Mouse (Mus musculus) cerebellum, adult 2 months (tissue): ENCODE results near the gene Rps16.

Source experiments
- CTCF ChIP-seq: fragments of 200-500 bp; IDR thresholded peaks from 2 replicates; pipeline ENCODE4 v1.5.1; 2011; ENCODE audit warnings: low read depth, mild to moderate bottlenecking, control low read depth, low read length, moderate library complexity, borderline replicate concordance; ENCODE audit not compliant: insufficient read depth
- POLR2A ChIP-seq: fragments of 200-500 bp; IDR thresholded peaks from 2 replicates; pipeline ENCODE4 v1.6.1; 2011; ENCODE audit warnings: low read length, control low read depth, borderline replicate concordance; ENCODE audit not compliant: insufficient read depth

DNA sequence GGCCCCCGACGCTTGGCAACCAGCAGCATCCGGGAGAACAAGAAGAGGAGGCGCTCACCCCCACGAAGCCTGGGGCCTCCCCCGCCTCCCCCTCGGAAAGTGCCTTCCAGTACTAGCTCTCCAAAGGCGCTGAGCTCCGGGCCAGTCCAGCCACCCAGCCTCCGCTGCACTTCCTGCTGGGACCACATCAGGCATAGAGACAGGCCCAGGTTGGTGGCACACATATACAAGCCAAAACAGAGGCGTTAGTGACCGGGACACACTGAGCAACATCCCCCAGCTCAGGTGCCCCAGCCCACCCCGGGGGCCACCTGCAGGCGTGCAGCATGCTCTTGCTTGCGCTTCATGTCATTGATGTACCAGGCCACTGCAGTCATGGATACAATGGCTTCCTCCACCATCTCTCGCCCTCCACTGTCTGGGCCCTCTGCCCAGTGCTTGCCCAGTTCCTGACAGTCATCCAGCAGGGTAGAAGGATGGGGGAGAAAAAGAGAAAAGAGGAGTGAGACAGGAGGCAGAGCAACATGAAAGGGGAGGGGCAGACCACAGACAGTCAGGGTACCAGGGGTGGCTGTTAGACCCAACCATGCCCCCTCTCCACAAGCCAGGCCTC is 17.3 kb downstream of the Rps16 start:
- TF ChIP-seq POLR2A (no peak), CTCF (no peak)
